9 mouse cellular contexts compared by ENCODE assay signal in the genomic region with DNA sequence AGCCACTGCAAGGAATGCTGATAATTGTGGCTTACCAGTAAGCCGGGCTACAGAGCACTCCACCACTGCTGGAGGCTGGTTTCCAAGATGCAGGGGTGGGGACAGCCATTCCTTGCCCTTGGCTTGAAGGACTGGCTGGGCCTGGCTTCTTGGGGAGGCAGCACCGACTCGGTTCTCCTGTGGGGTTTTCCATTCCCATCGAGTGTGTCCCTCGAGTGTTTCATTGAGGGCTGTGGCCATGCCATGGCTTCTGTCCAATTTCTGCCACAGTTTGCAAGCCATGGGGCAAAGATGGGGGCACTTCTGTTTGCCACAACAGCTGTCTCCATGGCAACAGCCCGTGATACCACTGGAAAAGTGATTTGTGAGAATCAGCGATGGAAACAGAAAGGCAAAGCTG.
DNase-seq lines count a peak whose midpoint lies in the region; ATAC-seq lines count a peak whose summit lies in the region.
"Had no signal": no experiment of that assay in that cellular context is flagged by ENCODE, and none has a peak within 500 bp of the region (broad histone marks: within the 10 kb centered on the region; RNA-seq: fewer than 3 reads in every experiment).

No protein-coding gene starts in this region.

- H3K27me3 ChIP-seq in heart, embryonic 12.5 days (replicated peaks): no peaks in the 10 kb centered on the region
- H3K27me3 ChIP-seq in limb, embryonic 12.5 days: no peaks in the 10 kb centered on the region
- no peaks in the 10 kb centered on the region for H3K27me3 ChIP-seq in kidney, embryonic 16.5 days (ENCODE audit: insufficient read depth, low read length)
- H3K27me3 ChIP-seq: intestine, embryonic 15.5 days had no signal

- no peak overlapping the region for H3K4me3 ChIP-seq in heart, embryonic 12.5 days
- no peak overlapping the region for H3K4me3 ChIP-seq in limb, embryonic 12.5 days (replicated peaks)
- no peak overlapping the region for H3K4me3 ChIP-seq in kidney, embryonic 16.5 days (ENCODE audit: low read length)
- H3K4me3 ChIP-seq: intestine, embryonic 15.5 days had no signal

- H3K4me1 ChIP-seq in heart, embryonic 12.5 days (replicated peaks): peaks cover 29% of the 10 kb centered on the region
- peaks cover 25% of the 10 kb centered on the region for H3K4me1 ChIP-seq in limb, embryonic 12.5 days (replicated peaks)
- peaks cover 33% of the 10 kb centered on the region for H3K4me1 ChIP-seq in kidney, embryonic 16.5 days (ENCODE audit: insufficient read depth, low read length)

- peak; percentile 97 for DNase-seq in heart, adult 11 months
- DNase-seq in NIH3T3 (ENCODE audit: low read depth): peak; percentile 41
- peak; percentile 67 for DNase-seq in gastrocnemius, postnatal 25 days
- no peak for DNase-seq in kidney, postnatal 14 days
- DNase-seq in left cerebral cortex, postnatal 10 days (ENCODE audit: extremely low spot score in 1 of 2, low spot score in 2 of 2): no peak

- H3K9ac ChIP-seq in heart, embryonic 12.5 days: no peak overlapping the region
- H3K9ac ChIP-seq in limb, embryonic 12.5 days (replicated peaks): no peak overlapping the region
- H3K9ac ChIP-seq in kidney, embryonic 16.5 days (replicated peaks; ENCODE audit: low read length): no peak overlapping the region
- H3K9ac ChIP-seq: intestine, embryonic 15.5 days had no signal

- intact Hi-C loops in left cerebral cortex, postnatal 10 days (cut with DNase I): no loop called here

- H3K9me3 ChIP-seq in heart, embryonic 12.5 days (replicated peaks): no peaks in the 10 kb centered on the region
- H3K9me3 ChIP-seq in limb, embryonic 12.5 days: no peaks in the 10 kb centered on the region
- H3K9me3 ChIP-seq in kidney, embryonic 16.5 days (ENCODE audit: low read length): no peaks in the 10 kb centered on the region
- H3K9me3 ChIP-seq: intestine, embryonic 15.5 days had no signal

- no peaks in the 10 kb centered on the region for H3K36me3 ChIP-seq in heart, embryonic 12.5 days
- no peaks in the 10 kb centered on the region for H3K36me3 ChIP-seq in limb, embryonic 12.5 days
- no peaks in the 10 kb centered on the region for H3K36me3 ChIP-seq in kidney, embryonic 16.5 days (ENCODE audit: insufficient read depth, low read length)
- H3K36me3 ChIP-seq: intestine, embryonic 15.5 days had no signal

- 61% methylated on average over 7 of the region's 7 CpGs for WGBS in heart, embryonic 12.5 days
- WGBS in limb, embryonic 12.5 days: 70% methylated on average over 7 of the region's 7 CpGs
- 73% methylated on average over 7 of the region's 7 CpGs for WGBS in kidney, embryonic 16.5 days

- no peak for ATAC-seq in heart, embryonic 12.5 days (ENCODE audit: insufficient number of reproducible peaks, low FRiP score)
- ATAC-seq in limb, embryonic 12.5 days (ENCODE audit: insufficient number of reproducible peaks, insufficient read depth, low FRiP score, low TSS enrichment, low read depth): no peak
- ATAC-seq in kidney, embryonic 16.5 days (ENCODE audit: low FRiP score, low TSS enrichment): no peak
- ATAC-seq: intestine, embryonic 15.5 days had no signal

- no peak overlapping the region for H3K27ac ChIP-seq in heart, embryonic 12.5 days (ENCODE audit: poor library complexity, severe bottlenecking)
- peak overlapping the region; percentile 45; the same call in 1 of the 2 replicates for H3K27ac ChIP-seq in limb, embryonic 12.5 days
- H3K27ac ChIP-seq in kidney, embryonic 16.5 days (ENCODE audit: low read length): no peak overlapping the region
- H3K27ac ChIP-seq: intestine, embryonic 15.5 days had no signal

- no peak overlapping the region for H3K4me2 ChIP-seq in heart, embryonic 12.5 days
- no peak overlapping the region for H3K4me2 ChIP-seq in limb, embryonic 12.5 days
- no peak overlapping the region for H3K4me2 ChIP-seq in kidney, embryonic 16.5 days (replicated peaks; ENCODE audit: low read depth, low read length)
- H3K4me2 ChIP-seq: intestine, embryonic 15.5 days had no signal

Comparison
In these comparisons a context has a peak if more than half of its experiments do, and no peak if none do; other contexts are left out.
1. DNase-seq: peak in heart, adult 11 months (single experiment), NIH3T3 (single experiment) and gastrocnemius, postnatal 25 days (single experiment); none in kidney, postnatal 14 days (single experiment) and left cerebral cortex, postnatal 10 days (0 of 2).